Mouse (Mus musculus): Measurements from ENCODE around the gene H2-Q4. TPM values are rescaled to one million over a fixed set of nuclear protein-coding genes. Genes with fewer than 3 reads are reported as not detected.
"Not testable (repeated sequence)": the region's sequence is repeated elsewhere in the genome, so short reads cannot be mapped to it uniquely, and the experiment has no call there.

Gene H2-Q4
- 4.8 TPM for polyA plus RNA-seq (2021)

GRCm38 (mm10) chr17:35379369-35379728 lies at the start of gene H2-Q4:
Gene H2-Q4, plus strand, starts transcription at chr17:35379617.
- POLR2A ChIA-PET, result no interaction called here
- DNase-seq (ENCODE audit: low read depth, low spot score) (peak; percentile 35), ATAC-seq (peak; percentile 97)
- CTCF ChIA-PET, result no interaction called here
- in situ Hi-C loops (cut with MboI; ENCODE audit: low pct_unique_long_range_greater_than_20kb), result no loop called here
- H3K27me3 ChIP-seq, result no peaks in the 10 kb centered on the region
- TF ChIP-seq CTCF (IDR thresholded peaks at IDR 0.05), result no peak

GRCm38 (mm10) chr17:35329714-35330113 lies 49.7 kb upstream of the H2-Q4 start:
- ATAC-seq; POLR2A ChIA-PET; CTCF ChIA-PET; H3K27me3 ChIP-seq; DNase-seq (ENCODE audit: low read depth, low spot score); in situ Hi-C loops (cut with MboI; ENCODE audit: low pct_unique_long_range_greater_than_20kb): not testable (repeated sequence)

GRCm38 (mm10) chr17:35331546-35331945 lies 47.9 kb upstream of the H2-Q4 start:
- CTCF ChIA-PET; POLR2A ChIA-PET; DNase-seq (ENCODE audit: low read depth, low spot score); ATAC-seq; in situ Hi-C loops (cut with MboI; ENCODE audit: low pct_unique_long_range_greater_than_20kb): not testable (repeated sequence)
- peaks cover 16% of the 10 kb centered on the region for H3K27me3 ChIP-seq

DNA sequence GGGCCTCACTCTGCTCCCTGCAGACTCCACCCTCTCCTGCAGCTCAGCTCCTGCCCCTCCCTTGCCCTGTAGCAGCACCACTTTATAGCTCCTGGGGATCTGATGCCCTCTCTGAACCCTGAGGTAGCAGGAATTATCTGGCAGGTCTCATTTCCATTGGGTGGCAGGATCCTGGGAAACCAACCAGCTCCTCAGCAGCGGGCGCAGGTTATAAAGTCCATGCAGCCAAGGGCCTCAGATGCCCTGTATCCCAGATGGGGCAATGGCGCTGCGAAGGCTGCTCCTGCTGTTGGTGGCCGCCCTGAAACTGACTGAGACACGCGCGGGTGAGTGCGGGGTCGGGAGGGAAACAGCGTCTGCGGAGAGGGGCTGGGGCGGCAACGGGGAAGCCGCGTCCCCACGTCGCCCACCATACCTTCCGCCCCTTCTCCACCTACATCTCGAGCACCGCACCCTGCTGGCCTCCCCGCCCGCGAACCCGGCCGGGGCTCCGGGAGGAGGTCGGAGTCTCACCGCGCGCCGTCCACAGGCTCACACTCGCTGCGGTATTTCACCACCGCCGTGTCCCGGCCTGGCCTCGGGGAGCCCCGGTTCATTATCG lies 37.2 kb upstream of the H2-Q4 start, which contains the start of gene H2-Q2:
Gene H2-Q2, plus strand, starts transcription at position 172 of the 601 bp plus-strand sequence.
- no peak for DNase-seq (ENCODE audit: low read depth, low spot score)
- CTCF ChIA-PET, result interaction anchor here (0.6 kb wide), 1 partner anchor 158 kb away, joined by 3 read pairs; no protein-coding TSS in a partner anchor

GRCm38 (mm10) chr17:35342711-35343476 lies 36.5 kb upstream of the H2-Q4 start:
- no peak for ATAC-seq
- no peak for TF ChIP-seq CTCF (IDR thresholded peaks at IDR 0.05)
- peaks cover 40% of the 10 kb centered on the region for H3K27me3 ChIP-seq
- no peak for DNase-seq (ENCODE audit: low read depth, low spot score)
- in situ Hi-C loops (cut with MboI; ENCODE audit: low pct_unique_long_range_greater_than_20kb), result no loop called here
- POLR2A ChIA-PET, result no interaction called here
- CTCF ChIA-PET, result no interaction called here

More for the DNA sequence above, 37.2 kb upstream of the H2-Q4 start, which contains the start of gene H2-Q2:
- POLR2A ChIA-PET, result no interaction called here
- in situ Hi-C loops (cut with MboI; ENCODE audit: low pct_unique_long_range_greater_than_20kb), result no loop called here
- H3K27me3 ChIP-seq, result peaks cover 45% of the 10 kb centered on the region
- ATAC-seq, result no peak
- no peak for TF ChIP-seq CTCF (IDR thresholded peaks at IDR 0.05)

- DNase-seq (ENCODE audit: low read depth, low spot score); POLR2A ChIA-PET; CTCF ChIA-PET; H3K27me3 ChIP-seq; ATAC-seq; in situ Hi-C loops (cut with MboI; ENCODE audit: low pct_unique_long_range_greater_than_20kb): not testable (repeated sequence)
These were observed 31.8 kb upstream of the H2-Q4 start for GRCm38 (mm10) chr17:35347659-35348058.

GRCm38 (mm10) chr17:35353275-35353674 lies 26.1 kb upstream of the H2-Q4 start:
- POLR2A ChIA-PET; DNase-seq (ENCODE audit: low read depth, low spot score); H3K27me3 ChIP-seq; in situ Hi-C loops (cut with MboI; ENCODE audit: low pct_unique_long_range_greater_than_20kb); CTCF ChIA-PET; ATAC-seq: not testable (repeated sequence)

GRCm38 (mm10) chr17:35354071-35354470 lies 25.3 kb upstream of the H2-Q4 start:
- H3K27me3 ChIP-seq, result no peaks in the 10 kb centered on the region
- in situ Hi-C loops (cut with MboI; ENCODE audit: low pct_unique_long_range_greater_than_20kb), result no loop called here
- no peak for ATAC-seq
- no peak for DNase-seq (ENCODE audit: low read depth, low spot score)
- no peak for TF ChIP-seq CTCF (IDR thresholded peaks at IDR 0.05)
- CTCF ChIA-PET, result no interaction called here
- POLR2A ChIA-PET, result no interaction called here

DNA sequence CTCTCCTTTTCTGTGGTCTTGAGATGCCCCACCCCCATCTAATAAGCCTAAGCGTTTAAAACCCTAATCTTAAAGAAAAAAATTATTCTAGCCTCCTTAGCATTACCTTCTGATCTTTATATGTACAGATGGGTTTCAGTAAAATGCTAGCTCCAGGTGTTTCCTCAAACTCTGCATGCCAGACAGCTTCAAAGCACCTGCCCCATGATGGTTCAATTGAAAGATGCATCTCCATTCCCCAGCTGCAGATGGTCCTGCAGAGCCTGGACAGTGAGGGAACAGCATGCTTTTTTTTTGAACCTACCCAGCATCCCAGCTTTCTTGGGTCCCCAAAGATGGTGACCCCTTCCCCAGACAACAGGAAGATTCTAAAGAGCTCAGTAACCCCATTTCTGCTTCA lies 22.3 kb upstream of the H2-Q4 start:
- ChIA-PET CTCF (no interaction called here), POLR2A (no interaction called here)
- no peak for DNase-seq (ENCODE audit: low read depth, low spot score)
- in situ Hi-C loops (cut with MboI; ENCODE audit: low pct_unique_long_range_greater_than_20kb), result no loop called here
- no peak for ATAC-seq
- H3K27me3 ChIP-seq, result no peaks in the 10 kb centered on the region
- no peak for TF ChIP-seq CTCF (IDR thresholded peaks at IDR 0.05)

DNA sequence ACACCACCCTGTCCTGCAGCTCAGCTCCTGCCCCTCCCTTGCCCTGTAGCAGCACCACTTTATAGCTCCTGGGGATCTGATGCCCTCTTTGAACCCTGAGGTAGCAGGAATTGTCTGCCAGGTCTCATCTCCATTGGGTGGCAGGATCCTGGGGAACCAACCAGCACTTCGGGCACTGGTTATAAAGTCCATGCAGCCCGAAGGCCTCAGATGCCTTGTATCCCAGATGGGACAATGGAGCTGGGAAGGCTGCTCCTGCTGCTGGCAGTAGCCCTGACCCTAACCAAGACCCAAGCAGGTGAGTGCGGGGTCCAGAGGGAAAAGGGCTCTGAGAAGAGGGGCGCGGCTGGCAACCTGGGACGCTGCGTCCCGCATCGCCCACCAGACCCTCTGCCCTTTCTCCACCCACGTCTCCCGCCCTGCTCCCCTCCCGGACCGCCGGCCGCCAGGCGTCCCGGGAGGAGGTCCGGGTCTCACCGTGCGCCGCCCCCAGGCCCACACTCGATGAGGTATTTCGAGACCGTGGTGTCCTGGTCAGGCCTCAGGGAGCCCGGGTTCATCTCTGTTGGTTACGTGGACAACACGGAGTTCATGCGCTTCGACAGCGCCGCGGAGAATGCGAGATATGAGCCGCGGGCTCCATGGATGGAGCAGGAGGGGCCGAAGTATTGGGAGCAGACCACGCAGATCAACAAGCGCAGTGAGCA lies 20.5 kb upstream of the H2-Q4 start:
- ATAC-seq (no peak), DNase-seq (ENCODE audit: low read depth, low spot score) (no peak)
- in situ Hi-C loops (cut with MboI; ENCODE audit: low pct_unique_long_range_greater_than_20kb), result no loop called here
- H3K27me3 ChIP-seq, result no peaks in the 10 kb centered on the region
- TF ChIP-seq CTCF (IDR thresholded peaks at IDR 0.05), result no peak
- ChIA-PET POLR2A (no interaction called here), CTCF (no interaction called here)

GRCm38 (mm10) chr17:35359470-35359862 lies 20.0 kb upstream of the H2-Q4 start:
- no peak for ATAC-seq
- no peak for TF ChIP-seq CTCF (IDR thresholded peaks at IDR 0.05)
- DNase-seq (ENCODE audit: low read depth, low spot score), result no peak
- POLR2A ChIA-PET, result no interaction called here
- H3K27me3 ChIP-seq, result no peaks in the 10 kb centered on the region
- in situ Hi-C loops (cut with MboI; ENCODE audit: low pct_unique_long_range_greater_than_20kb), result no loop called here
- CTCF ChIA-PET, result no interaction called here

Measured in Patski (cell line).